Mouse (Mus musculus): ENCODE measurements around the gene Bend5.

The Bend5 gene

DNA sequence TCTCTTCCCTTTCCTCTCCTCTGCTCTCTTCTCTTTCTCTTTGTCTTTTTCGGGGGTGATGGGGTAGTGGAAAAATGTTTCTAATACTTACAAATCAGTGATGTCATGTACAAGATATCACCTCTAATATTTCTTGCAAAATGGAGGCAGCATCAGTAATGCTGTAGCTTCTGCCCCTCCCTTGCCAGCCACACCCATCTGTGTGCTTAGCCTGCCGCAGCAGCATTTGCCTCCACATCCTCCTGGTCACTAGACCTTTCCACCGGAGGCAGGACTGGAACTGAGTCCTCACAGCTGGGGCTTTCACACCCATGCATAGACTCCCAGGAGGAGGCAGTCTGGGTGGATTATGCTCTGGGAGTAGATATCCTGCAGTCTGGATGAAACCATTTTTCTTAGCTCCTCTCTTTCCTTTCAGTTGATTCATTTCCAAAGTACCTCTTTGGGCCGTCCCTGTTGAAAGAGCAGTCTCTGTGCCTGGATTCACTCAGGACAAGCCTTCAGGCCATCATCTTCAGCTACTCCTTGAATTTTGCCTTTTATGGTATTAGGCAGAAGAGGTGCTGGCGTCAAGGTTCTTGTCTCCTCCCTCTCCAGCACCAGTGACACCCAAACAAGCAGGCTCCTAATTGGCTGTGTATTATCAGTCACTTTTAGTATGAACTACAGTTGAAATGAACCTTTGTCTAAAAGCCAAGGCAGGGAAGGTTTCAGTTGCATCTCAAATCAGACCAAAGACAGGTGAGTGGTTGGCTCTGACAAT is 88.3 kb downstream of the Bend5 start:
- Histone ChIP-seq H3K4me3 (replicated peaks; ENCODE audit: low read length) (no peak overlapping the region), H3K27me3 (ENCODE audit: insufficient read depth, low read length) (no peaks in the 10 kb centered on the region), H3K9me3 (ENCODE audit: low read length) (no peaks in the 10 kb centered on the region), H3K36me3 (ENCODE audit: insufficient read depth, low read length) (no peaks in the 10 kb centered on the region), H3K4me1 (replicated peaks; ENCODE audit: low read depth, low read length) (no peaks in the 10 kb centered on the region)
- TF ChIP-seq NANOG (IDR thresholded peaks at IDR 0.05; ENCODE audit: borderline replicate concordance, low read length): no peak
- TF ChIP-seq CTCF (conservative IDR thresholded peaks at IDR 0.05; ENCODE audit: low read length): no peak
- no peak for TF ChIP-seq POU5F1 (IDR thresholded peaks at IDR 0.05; ENCODE audit: borderline replicate concordance, low read length)

GRCm38 (mm10) chr4:111504952-111505351 is 90.1 kb downstream of the Bend5 start:
- no peak for TF ChIP-seq POU5F1 (IDR thresholded peaks at IDR 0.05; ENCODE audit: borderline replicate concordance, low read length)
- no peak for TF ChIP-seq CTCF (conservative IDR thresholded peaks at IDR 0.05; ENCODE audit: low read length)
- Histone ChIP-seq H3K36me3 (ENCODE audit: insufficient read depth, low read length) (no peaks in the 10 kb centered on the region), H3K4me1 (replicated peaks; ENCODE audit: low read depth, low read length) (no peaks in the 10 kb centered on the region), H3K4me3 (replicated peaks; ENCODE audit: low read length) (no peak overlapping the region), H3K9me3 (ENCODE audit: low read length) (no peaks in the 10 kb centered on the region), H3K27me3 (ENCODE audit: insufficient read depth, low read length) (no peaks in the 10 kb centered on the region)

Measured in E14TG2a.4 (cell line).